In genomic region chr10:90043773-90044172, GRCm38 (mm10) we compare ENCODE assay signal across 10 mouse cellular contexts.
DNase-seq lines count a peak whose midpoint lies in the region; ATAC-seq and TF ChIP-seq lines count a peak whose summit lies in the region.
"Had no signal": no experiment of that assay in that cellular context is flagged by ENCODE, and none has a peak within 500 bp of the region (broad histone marks: within the 10 kb centered on the region; RNA-seq: fewer than 3 reads in every experiment).

No protein-coding gene starts in this region.

- no peak overlapping the region for H3K4me3 ChIP-seq in kidney, adult 2 months (ENCODE audit: insufficient read depth, low read depth, low read length)
- H3K4me3 ChIP-seq in kidney, embryonic 16.5 days (ENCODE audit: low read length): no peak overlapping the region
- H3K4me3 ChIP-seq in midbrain, postnatal 0 days (ENCODE audit: low read depth, low read length): no peak overlapping the region
- H3K4me3 ChIP-seq in midbrain, embryonic 13.5 days (replicated peaks): no peak overlapping the region
- H3K4me3 ChIP-seq: liver, embryonic 15.5 days; neural tube, embryonic 12.5 days had no signal

- no peak overlapping the region for H3K4me2 ChIP-seq in kidney, embryonic 16.5 days (replicated peaks; ENCODE audit: low read depth, low read length)
- H3K4me2 ChIP-seq in midbrain, postnatal 0 days (ENCODE audit: low read depth, low read length, poor library complexity, severe bottlenecking): no peak overlapping the region
- no peak overlapping the region for H3K4me2 ChIP-seq in midbrain, embryonic 13.5 days (replicated peaks)
- H3K4me2 ChIP-seq: liver, embryonic 15.5 days; neural tube, embryonic 12.5 days had no signal

- DNase-seq in kidney, adult 2 months: peak; percentile 30
- DNase-seq in midbrain, postnatal 0 days (ENCODE audit: low spot score): peak; percentile 66
- DNase-seq in cerebellum, adult 8-10 months: peak; percentile 68
- DNase-seq in right cerebral cortex, postnatal 4 days: peak; percentile 28
- DNase-seq in thymus, postnatal 0 days (ENCODE audit: low spot score): no peak

- H3K27ac ChIP-seq in kidney, adult 2 months (ENCODE audit: insufficient read depth, low read depth, low read length): no peak overlapping the region
- H3K27ac ChIP-seq in kidney, embryonic 16.5 days (ENCODE audit: low read length): no peak overlapping the region
- no peak overlapping the region for H3K27ac ChIP-seq in midbrain, postnatal 0 days (ENCODE audit: low read depth, low read length)
- no peak overlapping the region for H3K27ac ChIP-seq in midbrain, embryonic 13.5 days
- H3K27ac ChIP-seq: liver, embryonic 15.5 days; neural tube, embryonic 12.5 days had no signal

- no peak overlapping the region for H3K9ac ChIP-seq in kidney, embryonic 16.5 days (replicated peaks; ENCODE audit: low read length)
- no peak overlapping the region for H3K9ac ChIP-seq in midbrain, postnatal 0 days (replicated peaks; ENCODE audit: low read length, poor library complexity, severe bottlenecking)
- H3K9ac ChIP-seq in midbrain, embryonic 13.5 days (replicated peaks): no peak overlapping the region
- H3K9ac ChIP-seq: liver, embryonic 15.5 days; neural tube, embryonic 12.5 days had no signal

- no peaks in the 10 kb centered on the region for H3K4me1 ChIP-seq in kidney, adult 2 months (ENCODE audit: control insufficient read depth, insufficient read depth, low read length)
- H3K4me1 ChIP-seq in kidney, embryonic 16.5 days (ENCODE audit: insufficient read depth, low read length): no peaks in the 10 kb centered on the region
- no peaks in the 10 kb centered on the region for H3K4me1 ChIP-seq in midbrain, postnatal 0 days (ENCODE audit: insufficient read depth, low read length)
- H3K4me1 ChIP-seq in midbrain, embryonic 13.5 days (replicated peaks): no peaks in the 10 kb centered on the region
- H3K4me1 ChIP-seq: liver, embryonic 15.5 days; neural tube, embryonic 12.5 days had no signal

- H3K9me3 ChIP-seq in kidney, embryonic 16.5 days (ENCODE audit: low read length): no peaks in the 10 kb centered on the region
- no peaks in the 10 kb centered on the region for H3K9me3 ChIP-seq in midbrain, postnatal 0 days (ENCODE audit: low read length)
- no peaks in the 10 kb centered on the region for H3K9me3 ChIP-seq in midbrain, embryonic 13.5 days
- H3K9me3 ChIP-seq: liver, embryonic 15.5 days; neural tube, embryonic 12.5 days had no signal

- 30% methylated on average over 2 of the region's 2 CpGs for WGBS in kidney, adult 2 months
- WGBS in kidney, embryonic 16.5 days: 46% methylated on average over 2 of the region's 2 CpGs
- 49% methylated on average over 2 of the region's 2 CpGs for WGBS in midbrain, postnatal 0 days
- WGBS in midbrain, embryonic 13.5 days: 59% methylated on average over 2 of the region's 2 CpGs

- TF ChIP-seq POLR2A in kidney, adult 2 months (IDR thresholded peaks at IDR 0.05; ENCODE audit: low read depth, low read length): no peak

- H3K27me3 ChIP-seq in kidney, adult 2 months (replicated peaks; ENCODE audit: control insufficient read depth, insufficient read depth, low read length): no peaks in the 10 kb centered on the region
- no peaks in the 10 kb centered on the region for H3K27me3 ChIP-seq in kidney, embryonic 16.5 days (ENCODE audit: insufficient read depth, low read length)
- no peaks in the 10 kb centered on the region for H3K27me3 ChIP-seq in midbrain, postnatal 0 days (ENCODE audit: insufficient read depth, low read length)
- no peaks in the 10 kb centered on the region for H3K27me3 ChIP-seq in midbrain, embryonic 13.5 days
- H3K27me3 ChIP-seq: liver, embryonic 15.5 days; neural tube, embryonic 12.5 days had no signal

- TF ChIP-seq CTCF in kidney, adult 2 months (conservative IDR thresholded peaks at IDR 0.05; ENCODE audit: insufficient read depth, insufficient read length, low read depth, low read length): no peak
- peak; percentile 78 for TF ChIP-seq CTCF in midbrain, postnatal 0 days (IDR thresholded peaks at IDR 0.05)

- H3K36me3 ChIP-seq in kidney, adult 2 months (ENCODE audit: control insufficient read depth, insufficient read depth, low read length): no peaks in the 10 kb centered on the region
- no peaks in the 10 kb centered on the region for H3K36me3 ChIP-seq in kidney, embryonic 16.5 days (ENCODE audit: insufficient read depth, low read length)
- no peaks in the 10 kb centered on the region for H3K36me3 ChIP-seq in midbrain, postnatal 0 days (ENCODE audit: insufficient read depth, low read length)
- H3K36me3 ChIP-seq in midbrain, embryonic 13.5 days: no peaks in the 10 kb centered on the region
- H3K36me3 ChIP-seq: liver, embryonic 15.5 days; neural tube, embryonic 12.5 days had no signal

- no peak for ATAC-seq in kidney, embryonic 16.5 days (ENCODE audit: low FRiP score, low TSS enrichment)
- no peak for ATAC-seq in midbrain, postnatal 0 days (ENCODE audit: low FRiP score)
- ATAC-seq in midbrain, embryonic 13.5 days: no peak
- ATAC-seq: inflammation-experienced regulatory T-cells, adult 6 months had no signal
